Mouse (Mus musculus) B cell, adult 62 days (primary cell): ENCODE results near the gene Cyp2a4. TPM values are rescaled to one million over a fixed set of nuclear protein-coding genes. Genes with fewer than 3 reads are reported as not detected.

ENCODE experiments used
- total RNA-seq: library from RNA; stranded (reverse); gene quantifications from 4 replicates; pipeline ENCODE4 v1.2.4, GENCODE M21; 2023

Cyp2a4 gene
- total RNA-seq = not detected in 4 replicates

GRCm38 (mm10) chr7:26306926-26307325 is at the start of gene Cyp2a4:
Gene Cyp2a4 (plus strand): TSS chr7:26307169.

GRCm38 (mm10) chr7:26260034-26260433 is 46.9 kb upstream of the Cyp2a4 start, which contains the start of gene Vmn1r184:
Gene Vmn1r184 (plus strand): TSS chr7:26260334.

Other genes starting within 250 kb of the Cyp2a4 start
- gene Cyp2b13, start 245.7 kb upstream of the Cyp2a4 start, total RNA-seq = not detected in 4 replicates
- not detected in 4 replicates for gene Cyp2b9, start 133.8 kb upstream of the Cyp2a4 start, total RNA-seq
- gene Vmn1r184, start 46.8 kb upstream of the Cyp2a4 start, total RNA-seq = not detected in 4 replicates
- gene Nlrp9c, start 96.5 kb downstream of the Cyp2a4 start, total RNA-seq = not detected in 4 replicates
- gene Nlrp4a, start 127.9 kb downstream of the Cyp2a4 start, total RNA-seq = not detected in 4 replicates
- gene Nlrp9a, start 227.9 kb downstream of the Cyp2a4 start, total RNA-seq = not detected in 4 replicates